Mouse (Mus musculus): Measurements from ENCODE around the gene Asic2.

Gene Asic2

GRCm38 (mm10) chr11:80858065-80858464 is 1110.2 kb downstream of the Asic2 start, which contains the start of gene Spaca3:
Gene Spaca3, plus strand, starts transcription at chr11:80858365.
- DNase-seq (ENCODE audit: low read depth, low spot score), result no peak

- no peak for DNase-seq (ENCODE audit: low read depth, low spot score)
Measured at GRCm38 (mm10) chr11:80856827-80857226, 1111.4 kb downstream of the Asic2 start.

DNA sequence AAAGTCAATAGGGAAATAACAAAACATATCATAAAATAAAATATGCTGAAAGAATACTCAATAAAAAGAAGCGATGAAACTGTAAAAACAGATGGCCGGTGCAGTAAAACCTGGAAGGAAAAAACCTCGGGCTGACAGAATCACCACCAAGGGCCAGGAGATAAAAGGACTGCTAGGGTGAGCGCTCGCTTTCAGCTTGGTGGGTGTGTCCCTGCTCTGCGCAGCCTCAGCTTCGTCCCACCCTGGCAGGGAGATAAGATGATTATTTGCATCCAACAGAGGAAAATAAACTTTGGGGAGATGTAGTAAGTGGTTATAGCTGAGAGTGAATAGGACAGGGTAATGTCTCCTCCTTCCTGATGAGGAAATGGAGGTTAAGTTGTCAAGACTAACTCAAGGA is 1113.3 kb downstream of the Asic2 start:
- DNase-seq (ENCODE audit: low read depth, low spot score), result no peak

DNA sequence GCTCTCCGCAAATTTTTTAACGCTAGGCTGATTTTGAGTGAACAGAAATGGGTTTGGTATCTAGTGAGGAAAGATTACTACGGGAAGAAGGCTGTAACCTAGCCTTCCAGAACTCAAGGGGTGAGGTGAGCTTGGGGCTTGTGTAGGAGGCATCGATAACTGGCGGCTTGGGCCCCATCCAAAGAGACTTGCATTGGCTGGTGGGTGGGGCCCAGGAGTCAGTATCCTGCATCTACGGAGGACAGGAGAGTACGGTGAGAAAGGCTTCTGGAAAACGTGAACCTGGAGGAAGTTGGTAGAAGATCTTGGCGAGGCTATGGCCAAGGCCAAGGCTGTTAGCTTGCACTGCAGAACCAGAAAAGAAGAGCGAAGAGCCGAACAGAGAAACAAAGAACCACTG is 1113.8 kb downstream of the Asic2 start:
- no peak for DNase-seq (ENCODE audit: low read depth, low spot score)

GRCm38 (mm10) chr11:80853014-80853413 is 1115.2 kb downstream of the Asic2 start:
- DNase-seq (ENCODE audit: low read depth, low spot score), result no peak

DNA sequence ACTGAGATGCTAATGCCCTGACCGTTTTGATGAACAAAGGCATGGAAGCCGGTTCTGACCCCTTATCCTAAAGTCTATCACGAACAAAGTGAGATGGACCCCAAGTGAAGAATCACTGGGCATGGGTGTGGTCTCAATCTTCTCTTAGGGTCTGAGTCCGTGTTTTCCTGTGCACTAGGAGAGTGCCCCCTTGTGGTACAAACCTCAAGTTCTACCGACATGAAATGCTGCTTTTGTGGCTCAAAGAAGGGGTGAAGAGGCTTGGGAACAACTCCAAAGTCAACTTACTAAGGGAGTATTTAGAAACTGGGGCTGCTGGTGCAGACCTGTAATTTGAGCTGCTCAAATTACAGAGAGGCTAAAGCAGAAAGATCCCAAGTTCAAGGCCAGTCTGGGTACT is 1116.4 kb downstream of the Asic2 start:
- DNase-seq (ENCODE audit: low read depth, low spot score), result peak; percentile 77

GRCm38 (mm10) chr11:80848131-80848530 is 1120.1 kb downstream of the Asic2 start:
- DNase-seq (ENCODE audit: low read depth, low spot score), result no peak

- DNase-seq (ENCODE audit: low read depth, low spot score), result no peak
Measured at GRCm38 (mm10) chr11:80846115-80846514, 1122.1 kb downstream of the Asic2 start.

DNA sequence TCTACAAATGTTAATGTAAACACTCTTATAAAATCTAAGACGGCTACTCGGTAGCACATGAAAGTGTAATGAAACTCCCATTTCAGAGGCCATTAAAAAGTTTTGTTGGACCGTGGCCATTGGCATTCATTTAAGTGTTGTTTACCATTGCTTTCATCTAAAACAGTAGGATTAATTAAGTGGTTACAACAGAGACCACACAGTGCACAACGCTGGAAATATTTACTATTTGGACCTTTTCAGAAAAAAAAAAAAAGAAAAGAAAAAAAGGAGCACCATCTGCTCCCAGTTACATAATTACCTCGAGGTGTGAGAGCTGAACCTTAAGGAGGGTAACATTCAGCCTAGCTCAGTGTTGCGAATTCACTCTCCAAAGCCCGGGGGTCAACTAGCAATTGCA is 1122.8 kb downstream of the Asic2 start:
- no peak for DNase-seq (ENCODE audit: low read depth, low spot score)

DNA sequence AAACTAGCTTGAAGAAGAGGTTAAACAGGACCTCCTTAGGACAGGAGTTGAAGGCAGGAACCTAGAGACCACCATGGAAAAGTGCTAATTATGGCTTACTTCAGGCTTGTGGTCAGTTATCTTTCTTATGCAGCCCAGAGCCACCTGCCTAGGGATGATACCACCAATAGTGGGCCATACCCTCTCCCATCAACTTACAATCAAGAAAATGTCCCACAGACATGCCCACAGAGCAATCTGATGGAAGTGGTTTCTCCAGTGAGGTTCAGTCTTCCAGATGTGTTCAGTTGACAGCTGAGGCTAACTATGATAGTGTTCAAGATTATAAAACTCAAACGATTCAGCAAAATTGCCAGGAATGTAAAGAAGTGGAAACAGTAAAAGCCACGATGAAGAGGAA is 1124.8 kb downstream of the Asic2 start:
- DNase-seq (ENCODE audit: low read depth, low spot score), result no peak

DNA sequence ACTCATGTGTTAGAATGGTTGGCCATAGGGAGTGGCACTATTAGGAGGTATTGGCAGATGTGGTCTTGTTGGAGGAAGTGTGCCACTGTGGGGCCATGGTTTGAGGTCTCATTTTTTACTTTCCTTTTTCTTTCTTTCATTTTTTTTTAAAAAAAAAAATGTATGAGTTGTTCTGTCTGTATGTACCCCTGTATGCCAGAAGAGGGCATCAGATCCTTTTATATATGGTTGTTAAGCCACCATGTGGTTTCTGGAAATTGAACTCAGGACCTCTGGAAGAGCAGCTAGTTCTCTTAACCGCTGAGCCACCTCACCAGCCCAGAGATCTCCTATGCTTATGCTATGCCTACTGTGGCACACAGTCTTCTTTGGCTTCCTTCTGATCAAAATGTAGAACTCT is 1129.5 kb downstream of the Asic2 start:
- no peak for DNase-seq (ENCODE audit: low read depth, low spot score)

DNA sequence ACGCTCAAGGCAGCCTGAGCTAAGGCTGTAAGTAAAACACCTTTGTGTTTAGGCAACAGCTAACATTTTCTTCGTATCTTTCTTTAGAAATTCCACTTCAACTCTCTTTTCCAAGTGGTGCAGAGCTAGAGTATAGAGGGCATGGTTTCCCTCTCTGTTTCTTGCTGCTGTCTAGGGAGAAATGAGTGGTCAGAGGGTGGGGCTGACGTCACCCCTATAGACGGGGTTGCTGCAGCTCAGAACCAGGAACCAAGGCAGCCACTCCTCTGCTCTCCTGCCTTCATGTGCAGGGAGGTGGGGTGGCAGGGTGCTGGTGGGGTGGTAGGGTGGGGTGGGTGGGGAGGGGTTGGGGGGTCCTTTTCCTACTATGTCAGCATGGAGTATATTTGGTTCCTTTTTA is 1132.4 kb downstream of the Asic2 start:
- no peak for DNase-seq (ENCODE audit: low read depth, low spot score)

- DNase-seq (ENCODE audit: low read depth, low spot score), result no peak
Measured at GRCm38 (mm10) chr11:80835395-80835794, 1132.9 kb downstream of the Asic2 start.

Measured in ZHBTc4 (cell line).